Mouse (Mus musculus) heart, postnatal 10 days (tissue): Measurements from ENCODE around the gene Ruvbl1. TPM values are rescaled to one million over a fixed set of nuclear protein-coding genes. Genes with fewer than 3 reads are reported as not detected.
A peak's percentile ranks its signal among the peaks of the same experiment; 100 is the strongest.

Source experiments
- DNase-seq, 2 experiments: peaks; one replicate each; pipeline ENCODE4 v3.0.0; 2021
- intact Hi-C: fragments of 180-260 bp; cut with DNase I; formaldehyde crosslinking; loops from one replicate; pipeline ENCODE4 v1.15.1; 2025
- total RNA-seq, 2 experiments: library from RNA; stranded (reverse); gene quantifications; 2 replicates each; pipeline ENCODE4 v1.2.3; 2021

The Ruvbl1 gene
- total RNA-seq = 10 to 100 TPM; 21.3 to 23.8 TPM

- intact Hi-C loops = loop anchor here (2.0 kb wide), 1 partner anchor 19 kb away; the partner anchor contains the start of gene Eefsec
- peak; percentile 95 to 96 for DNase-seq
These were observed at the start of gene Ruvbl1 for GRCm38 (mm10) chr6:88465181-88465920. Gene Ruvbl1 (plus strand): TSS chr6:88465409.

- intact Hi-C loops = no loop called here
These were observed 49.0 kb upstream of the Ruvbl1 start for GRCm38 (mm10) chr6:88416130-88416758.

GRCm38 (mm10) chr6:88431202-88431601 lies 34.0 kb upstream of the Ruvbl1 start:
- intact Hi-C loops = loop anchor here (2.0 to 5.0 kb wide), 4 partner anchors 64 to 318 kb away; no protein-coding TSS in a partner anchor
- DNase-seq = peak; percentile 67 to 71

More at GRCm38 (mm10) chr6:88416130-88416758, 49.0 kb upstream of the Ruvbl1 start:
- no peak for DNase-seq

GRCm38 (mm10) chr6:88435609-88436008 lies 29.6 kb upstream of the Ruvbl1 start:
- DNase-seq = no peak
- intact Hi-C loops = no loop called here

DNA sequence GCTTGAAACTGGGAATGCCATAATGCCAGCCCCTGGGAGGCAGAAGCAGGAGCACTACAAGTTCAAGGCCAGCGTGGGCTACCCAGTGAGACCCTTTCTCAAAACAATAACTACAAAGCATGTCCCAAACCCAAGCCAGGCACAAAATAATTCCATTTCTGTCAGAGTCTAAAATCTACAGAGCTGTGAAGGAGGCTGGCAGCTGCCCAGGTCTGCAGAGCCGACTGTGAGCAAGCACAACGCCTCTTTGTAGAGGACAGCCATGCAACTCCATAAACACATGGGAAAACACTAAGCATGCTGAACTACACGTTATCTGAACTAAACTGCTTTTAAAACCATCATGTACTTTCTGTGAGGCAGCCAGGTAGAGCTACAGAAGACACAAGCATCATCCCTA lies 26.2 kb upstream of the Ruvbl1 start:
- no peak for DNase-seq
- intact Hi-C loops = no loop called here

DNA sequence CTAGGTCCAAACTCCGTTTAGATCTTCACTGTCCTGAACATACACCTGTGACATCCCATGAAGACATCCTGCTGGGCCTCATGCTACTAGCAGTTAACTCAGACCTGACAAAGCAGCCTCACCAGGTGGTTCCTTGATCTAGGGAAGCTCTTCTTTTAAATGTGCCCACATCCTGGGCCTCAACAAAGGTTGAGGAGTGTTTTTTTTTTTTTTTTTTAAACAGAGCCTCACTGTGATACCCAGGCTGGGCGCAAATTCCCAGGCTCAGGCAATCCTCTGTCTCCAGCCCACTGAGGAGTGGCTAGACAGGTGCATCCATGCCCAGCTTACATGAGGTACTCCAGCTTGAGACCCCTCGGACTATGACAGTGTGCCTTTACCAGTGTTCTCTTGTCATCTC lies 22.7 kb upstream of the Ruvbl1 start:
- intact Hi-C loops = no loop called here
- no peak for DNase-seq

DNA sequence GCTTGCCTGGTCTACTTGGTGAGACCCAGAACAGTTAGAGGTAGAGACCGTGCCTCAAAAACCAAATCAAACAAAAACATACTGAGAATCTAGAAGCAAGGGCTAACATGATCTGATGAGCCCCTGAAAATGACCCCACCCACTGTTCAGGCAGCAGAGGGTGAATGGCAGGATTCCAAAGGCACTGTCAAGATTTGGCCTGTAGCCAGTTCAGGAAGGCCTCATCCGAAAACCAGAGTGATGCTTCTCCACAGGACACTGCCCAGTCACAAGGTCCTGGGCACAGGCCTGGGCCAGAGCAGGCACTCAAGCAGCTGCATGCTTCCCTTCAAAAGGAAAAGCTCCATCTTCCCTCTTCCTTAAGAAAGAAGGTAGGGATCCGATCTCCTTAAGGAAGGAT lies 21.8 kb upstream of the Ruvbl1 start:
- intact Hi-C loops = no loop called here
- DNase-seq = no peak

DNA sequence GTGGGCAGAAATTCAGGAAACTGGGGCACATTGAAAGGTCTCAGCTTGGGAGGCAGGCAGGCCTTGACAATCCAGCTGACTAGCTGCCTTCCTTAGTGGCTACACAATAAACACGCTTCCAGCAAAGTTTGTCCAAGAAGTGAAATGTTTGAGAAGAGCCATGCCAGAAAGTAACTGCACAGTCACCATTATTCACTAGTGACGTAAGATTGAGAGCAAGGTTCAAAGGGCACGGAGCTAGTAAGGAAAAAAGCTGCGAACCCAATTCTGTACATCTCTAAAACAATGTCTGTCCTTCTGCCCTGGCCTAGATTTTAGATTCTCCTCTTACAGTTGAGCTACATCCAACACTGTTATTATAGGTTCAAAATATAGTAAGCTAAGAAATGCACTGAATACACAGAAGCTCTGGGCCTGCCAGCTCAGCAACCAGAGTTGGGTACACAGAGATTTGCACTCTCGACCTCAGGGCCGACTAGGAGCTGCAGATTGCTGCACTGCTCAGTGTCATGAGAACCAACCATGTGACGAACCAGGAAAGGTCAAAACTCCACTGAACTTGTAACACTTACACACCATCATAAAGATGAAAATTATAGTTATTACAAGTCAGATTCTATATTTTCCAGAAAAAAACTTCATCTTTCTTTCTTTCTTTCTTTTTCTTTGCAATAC lies 21.0 kb upstream of the Ruvbl1 start:
- intact Hi-C loops = no loop called here
- no peak for DNase-seq

DNA sequence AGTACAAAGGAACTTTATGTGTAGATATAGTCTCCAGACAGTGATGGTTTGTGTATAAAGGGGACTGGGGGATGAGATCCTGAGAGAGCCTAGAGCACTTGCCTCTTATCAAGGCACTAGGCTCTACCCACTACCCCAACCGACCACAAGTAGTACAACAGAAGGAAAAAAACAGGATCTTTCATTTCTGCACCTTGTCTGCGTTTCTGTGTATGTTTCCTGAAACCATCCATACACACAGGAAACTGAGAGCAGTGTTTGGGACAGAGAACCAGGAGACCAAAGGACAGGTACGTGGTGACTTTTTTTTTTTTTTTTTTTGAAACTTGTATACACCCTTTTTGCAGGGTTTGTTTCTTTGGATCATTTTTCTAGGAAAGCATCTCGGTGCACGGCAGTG lies 19.5 kb upstream of the Ruvbl1 start:
- DNase-seq = no peak
- intact Hi-C loops = loop anchor here (2.0 kb wide), 1 partner anchor 19 kb away; the partner anchor contains the start of gene Ruvbl1

- DNase-seq = peak; percentile 83 to 88
- intact Hi-C loops = loop anchor here (2.0 kb wide), 1 partner anchor 18 kb away; the partner anchor contains the start of gene Ruvbl1
These were observed 18.9 kb upstream of the Ruvbl1 start, which contains the start of gene Eefsec for GRCm38 (mm10) chr6:88446063-88447002. Gene Eefsec (minus strand): TSS chr6:88446539.

- no peak for DNase-seq
- intact Hi-C loops = loop anchor here (2.0 kb wide), 1 partner anchor 17 kb away; the partner anchor contains the start of gene Ruvbl1
These were observed 17.8 kb upstream of the Ruvbl1 start for GRCm38 (mm10) chr6:88447454-88447853.

DNA sequence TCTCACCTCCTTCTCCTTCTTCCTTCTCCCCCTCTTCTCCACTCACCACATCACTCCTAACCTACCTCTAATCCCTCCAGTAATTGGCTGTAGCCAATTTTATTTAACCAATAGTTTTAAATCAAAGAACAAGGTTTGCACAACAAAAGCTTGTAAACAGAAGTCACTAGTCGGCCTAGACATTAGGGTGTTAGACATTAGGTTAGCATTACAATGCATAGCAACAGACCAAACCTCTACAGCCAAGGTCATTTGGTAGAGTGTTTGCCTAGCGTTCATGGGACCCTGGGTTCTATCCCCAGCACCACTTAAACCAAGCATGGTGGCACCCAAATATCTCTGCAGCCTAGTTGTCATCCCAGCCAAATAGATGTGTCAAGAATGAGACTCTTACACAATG lies 10.7 kb upstream of the Ruvbl1 start:
- intact Hi-C loops = no loop called here
- DNase-seq = no peak

DNA sequence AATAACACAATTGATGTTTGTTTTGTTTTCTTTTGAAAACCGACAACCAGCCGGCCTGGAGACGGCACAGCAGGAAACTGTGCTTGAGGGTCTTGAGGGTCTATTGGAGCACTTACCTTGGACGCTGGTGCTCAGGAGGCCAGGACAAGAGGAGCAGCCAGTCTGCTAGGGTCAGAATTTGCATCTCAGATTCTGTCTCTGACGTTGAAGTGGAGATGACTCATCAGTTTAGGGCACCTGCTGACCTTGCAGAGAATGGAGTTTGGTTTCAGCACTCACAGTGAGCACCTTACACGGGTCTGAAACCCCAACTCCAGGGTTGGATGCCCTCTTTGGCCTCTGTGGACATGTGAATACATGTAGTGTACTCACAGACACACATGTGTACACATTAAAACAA lies 4.7 kb downstream of the Ruvbl1 start:
- DNase-seq = no peak
- intact Hi-C loops = no loop called here

DNA sequence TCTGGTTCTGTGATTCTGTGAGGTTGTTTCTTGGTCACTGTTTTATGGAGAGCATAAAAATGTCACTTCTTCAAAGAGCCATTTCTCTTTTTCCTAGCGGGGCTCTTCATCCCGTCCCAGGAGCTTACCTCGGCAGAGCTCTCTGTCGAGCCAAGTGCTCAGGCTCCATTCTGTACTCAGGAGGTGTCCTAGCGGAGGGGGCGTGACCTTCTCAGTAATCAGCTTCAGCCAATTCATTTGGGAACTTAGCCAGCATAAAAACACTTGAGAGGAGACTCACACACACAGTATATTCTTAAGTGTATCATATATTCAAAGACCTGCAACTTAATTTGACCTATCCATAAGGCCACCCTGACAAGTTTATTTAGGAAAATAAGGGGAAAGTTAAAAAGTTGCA lies 15.2 kb downstream of the Ruvbl1 start:
- no peak for DNase-seq
- intact Hi-C loops = no loop called here

DNA sequence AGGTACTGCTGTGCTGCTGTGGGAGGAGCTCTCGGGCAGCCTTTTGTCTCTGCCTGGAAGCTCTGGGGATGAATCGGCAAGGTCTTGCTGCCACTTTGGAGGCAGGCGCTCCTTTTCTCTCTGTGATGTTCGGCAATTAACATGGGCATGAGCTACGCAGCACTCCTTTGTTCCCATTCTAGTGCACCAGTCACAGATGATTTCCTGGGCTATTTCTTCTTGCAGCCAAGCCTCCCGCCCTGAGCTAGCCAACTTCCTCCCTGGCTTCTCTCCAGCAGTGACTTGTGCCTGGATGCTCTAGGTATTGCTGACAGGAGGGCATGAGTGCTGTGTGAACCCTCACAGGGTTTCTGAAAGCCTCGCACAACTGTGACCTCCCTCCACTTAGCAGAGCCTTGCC lies 17.9 kb downstream of the Ruvbl1 start:
- DNase-seq = peak; percentile 49 to 50
- intact Hi-C loops = no loop called here

GRCm38 (mm10) chr6:88483913-88484312 lies 18.7 kb downstream of the Ruvbl1 start:
- intact Hi-C loops = no loop called here
- DNase-seq = no peak

- intact Hi-C loops = loop anchor here (5.0 kb wide), 2 partner anchors 293 to 373 kb away; partner anchors contain the start of gene Gata2
- DNase-seq = no peak
These were observed 20.2 kb downstream of the Ruvbl1 start for GRCm38 (mm10) chr6:88485378-88485777.

DNA sequence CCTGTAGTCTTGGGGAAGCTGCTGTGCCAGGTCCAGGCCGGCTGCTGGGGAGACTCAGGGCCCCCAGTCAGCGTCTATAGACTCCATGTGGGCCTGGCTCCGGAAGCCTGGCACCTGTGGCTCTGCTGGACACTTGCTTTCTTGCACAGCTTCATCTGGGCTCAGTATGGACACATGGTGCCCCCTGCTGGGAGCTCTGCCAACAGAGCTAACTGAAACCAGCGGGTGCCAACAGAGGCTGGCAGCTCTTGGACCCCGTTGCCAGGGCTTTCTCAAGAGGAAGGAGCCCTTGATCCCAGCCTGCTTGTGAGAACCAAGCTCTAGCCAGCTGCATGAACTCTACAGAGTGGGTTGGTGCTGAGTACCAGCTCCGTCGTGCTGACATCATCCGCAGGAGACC lies 21.7 kb downstream of the Ruvbl1 start:
- intact Hi-C loops = loop anchor here (5.0 kb wide), 2 partner anchors 295 to 375 kb away; partner anchors contain the start of gene Gata2

GRCm38 (mm10) chr6:88489026-88489425 lies 23.8 kb downstream of the Ruvbl1 start:
- DNase-seq = no peak
- intact Hi-C loops = loop anchor here (5.0 kb wide), 2 partner anchors 297 to 377 kb away; partner anchors contain the start of gene Gata2

More for the DNA sequence above, 21.7 kb downstream of the Ruvbl1 start:
- peak; percentile 60 to 70 for DNase-seq

GRCm38 (mm10) chr6:88489834-88490233 lies 24.6 kb downstream of the Ruvbl1 start:
- intact Hi-C loops = loop anchor here (5.0 kb wide), 2 partner anchors 298 to 378 kb away; partner anchors contain the start of gene Gata2

More at GRCm38 (mm10) chr6:88489834-88490233, 24.6 kb downstream of the Ruvbl1 start:
- DNase-seq = no peak
